Mouse (Mus musculus): ENCODE data around the gene Morf4l1.

Morf4l1 gene

DNA sequence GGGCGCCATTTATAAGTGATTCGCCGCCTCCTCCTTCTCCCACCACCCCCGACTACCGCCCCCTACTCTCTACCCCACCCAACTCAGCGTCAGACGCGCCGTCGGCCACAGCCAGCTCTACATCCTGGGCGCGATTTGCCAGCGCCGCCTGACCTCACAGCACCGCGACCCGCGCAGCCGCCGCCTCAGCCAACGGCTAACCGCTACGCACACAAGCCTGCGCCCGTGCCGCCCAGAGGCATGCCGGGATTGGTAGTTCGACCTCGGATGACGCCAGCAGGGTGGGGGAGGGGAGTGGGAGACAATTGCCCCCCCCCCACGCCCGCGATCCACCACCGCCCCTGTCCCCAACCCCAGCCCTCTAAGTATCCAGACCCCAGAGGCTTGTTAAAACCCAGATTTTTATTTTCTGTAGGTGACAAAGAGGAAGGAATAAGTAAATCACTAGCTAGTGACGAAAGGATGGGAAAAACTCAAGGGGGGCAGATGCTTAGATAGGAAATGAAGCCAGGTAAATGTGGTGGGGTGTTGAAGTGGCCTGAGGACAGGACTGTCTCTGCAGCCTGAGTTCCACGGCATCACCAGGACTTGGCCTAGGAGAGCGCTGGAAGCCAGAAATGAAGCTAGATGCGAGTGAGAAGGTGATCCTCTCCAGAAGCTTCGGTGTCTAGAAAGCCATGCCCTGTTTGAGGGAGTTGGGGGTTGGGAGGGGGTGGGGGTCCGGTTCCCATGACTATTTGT, at the start of gene Morf4l1:
Gene Morf4l1 (minus strand): TSS at position 208 of the 741 bp plus-strand sequence.
- DNase-seq: peak; percentile 96

DNA sequence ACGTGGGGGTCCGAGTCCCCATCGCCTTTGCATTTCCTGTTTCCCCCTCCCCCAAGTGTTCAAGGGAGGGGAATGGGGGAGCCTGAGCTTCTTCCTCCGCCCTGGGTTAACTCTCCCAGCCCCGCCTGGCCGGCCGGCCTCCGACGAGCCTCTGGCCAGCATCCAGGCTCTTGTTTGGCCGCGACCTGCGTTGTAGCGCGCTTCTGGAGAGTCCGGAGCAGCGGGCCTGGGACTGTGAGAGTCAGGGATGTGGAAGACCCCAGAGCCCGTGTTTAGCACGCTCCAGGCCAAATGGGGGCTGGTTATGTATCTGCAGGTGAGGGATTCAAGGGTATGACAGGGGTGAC, 49.1 kb upstream of the Morf4l1 start:
- DNase-seq: no peak

DNA sequence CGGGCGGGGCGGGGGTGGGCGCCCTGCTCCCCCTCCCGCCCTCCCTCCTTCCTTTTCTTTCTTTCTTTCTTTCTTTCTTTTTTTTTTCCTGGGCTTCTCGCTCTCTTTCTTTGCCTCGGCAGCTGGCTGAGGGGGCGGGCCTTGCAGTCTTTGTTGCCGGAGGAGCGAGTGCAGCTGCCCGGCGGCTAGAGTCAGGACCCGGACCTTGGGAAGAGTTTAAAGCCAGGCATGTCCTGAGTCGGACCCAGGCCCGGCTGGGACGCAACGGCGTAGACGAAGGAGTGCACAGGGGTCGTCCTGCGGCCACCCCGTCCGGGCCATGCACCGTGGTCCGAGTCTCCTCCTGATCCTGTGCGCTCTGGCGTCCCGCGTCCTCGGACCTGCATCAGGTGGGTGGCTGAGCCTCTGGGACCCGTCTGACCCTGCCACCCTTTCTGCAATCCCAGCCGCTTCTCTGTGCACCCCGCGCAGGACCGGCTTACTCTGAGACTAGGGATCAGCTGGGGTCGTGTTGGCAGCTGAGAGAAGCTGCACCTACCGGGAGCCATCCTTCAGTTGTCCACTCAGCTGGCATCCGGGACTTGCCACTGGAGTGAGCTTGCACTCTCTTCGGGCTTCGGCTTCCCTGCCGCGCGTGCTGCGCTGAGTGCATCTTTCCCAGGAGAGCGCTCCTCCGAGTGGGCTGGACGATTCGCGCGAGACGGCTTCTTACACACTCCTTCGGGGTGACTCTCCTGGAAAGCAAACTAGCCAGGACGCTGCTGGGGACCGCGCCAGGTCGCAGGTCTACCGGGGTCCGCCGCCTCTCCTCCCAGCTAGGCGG, 48.6 kb upstream of the Morf4l1 start, which contains the start of gene Adamts7:
Gene Adamts7 (plus strand): TSS at position 144 of the 823 bp plus-strand sequence.
- DNase-seq: no peak

DNA sequence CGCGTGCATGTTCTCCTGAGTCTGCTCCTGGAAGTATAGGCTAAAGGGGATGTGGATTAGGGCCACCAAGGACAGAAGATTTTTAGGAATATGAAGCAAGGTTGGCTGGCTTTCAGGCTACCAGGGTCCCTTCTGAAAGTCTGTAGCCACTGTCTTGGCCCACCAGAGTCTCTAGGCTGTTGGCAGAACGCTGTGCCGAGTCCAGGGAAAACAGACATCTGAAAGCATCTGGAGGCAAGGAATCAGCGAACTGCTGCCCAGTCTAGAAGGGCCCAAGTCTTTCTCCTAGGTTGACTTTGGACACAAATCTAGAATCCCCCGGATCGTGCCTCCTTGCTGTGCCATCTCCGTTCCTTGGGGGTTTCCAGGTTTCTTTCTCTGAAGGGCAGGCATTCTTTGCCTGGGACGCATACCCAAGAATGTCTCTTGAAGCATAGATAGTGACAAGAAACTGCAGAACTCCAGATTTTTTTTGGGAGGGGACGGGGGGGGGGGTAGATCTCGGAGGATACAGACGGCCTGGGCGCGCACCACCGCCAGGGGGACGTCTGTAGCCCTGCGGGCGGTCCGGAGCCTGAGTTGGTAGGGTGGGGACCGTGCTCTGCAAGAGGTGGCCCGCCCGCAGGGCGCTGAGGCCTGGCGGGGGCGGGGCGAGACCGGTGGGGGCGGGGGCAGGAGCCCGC, 47.8 kb upstream of the Morf4l1 start:
- DNase-seq: no peak

DNA sequence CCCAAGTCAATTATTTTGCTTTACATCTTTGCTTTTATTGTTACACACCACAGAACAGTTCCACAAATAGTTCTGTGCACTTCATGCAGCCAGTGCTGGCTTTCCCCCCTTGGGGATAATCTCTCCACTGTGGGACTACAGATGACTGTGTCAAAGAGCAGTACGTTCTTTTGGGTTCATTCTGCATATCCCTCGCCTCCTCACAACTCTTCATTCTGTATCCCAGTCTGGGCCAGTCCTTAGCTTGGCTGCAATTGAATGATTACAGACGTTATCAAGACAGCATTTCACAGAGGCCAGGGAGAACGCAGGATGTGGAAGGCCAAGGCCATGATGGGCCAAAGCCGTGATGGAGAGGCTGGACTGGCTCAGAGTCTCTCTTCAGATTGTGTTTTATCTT, 32.3 kb upstream of the Morf4l1 start:
- DNase-seq: no peak

DNA sequence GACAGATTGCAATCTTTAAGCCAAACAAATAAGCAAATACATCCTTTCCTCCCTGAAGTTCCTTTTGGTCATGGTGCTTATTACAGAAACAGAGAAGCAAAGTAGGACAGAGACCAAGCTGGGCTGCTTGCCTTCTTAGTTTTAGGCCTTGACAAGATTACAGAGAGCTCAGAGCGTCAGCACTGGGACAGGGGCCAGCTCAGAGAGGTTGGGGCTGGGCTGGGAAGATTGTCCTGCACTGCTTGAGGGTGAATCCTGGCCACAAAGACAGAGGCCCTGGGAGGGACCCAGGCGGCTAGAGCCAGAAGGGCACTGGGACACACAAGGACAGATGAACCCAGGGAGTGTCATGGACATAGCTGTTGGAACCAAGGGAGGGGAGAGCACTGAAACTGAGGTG, 31.2 kb upstream of the Morf4l1 start:
- DNase-seq: no peak

DNA sequence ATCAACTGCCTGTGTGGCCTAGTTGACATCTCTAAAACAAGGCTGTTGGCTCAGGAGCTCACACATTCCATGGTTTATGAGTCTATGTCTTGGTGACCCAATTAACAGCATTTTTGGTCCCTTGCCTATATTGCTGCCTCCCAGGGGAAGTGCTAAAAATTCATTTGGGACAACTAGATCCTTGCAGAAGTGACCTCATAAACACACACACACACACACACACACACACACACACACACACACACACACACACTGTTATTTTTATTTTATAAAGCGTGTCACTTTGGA, 22.0 kb upstream of the Morf4l1 start:
- no peak for DNase-seq

DNA sequence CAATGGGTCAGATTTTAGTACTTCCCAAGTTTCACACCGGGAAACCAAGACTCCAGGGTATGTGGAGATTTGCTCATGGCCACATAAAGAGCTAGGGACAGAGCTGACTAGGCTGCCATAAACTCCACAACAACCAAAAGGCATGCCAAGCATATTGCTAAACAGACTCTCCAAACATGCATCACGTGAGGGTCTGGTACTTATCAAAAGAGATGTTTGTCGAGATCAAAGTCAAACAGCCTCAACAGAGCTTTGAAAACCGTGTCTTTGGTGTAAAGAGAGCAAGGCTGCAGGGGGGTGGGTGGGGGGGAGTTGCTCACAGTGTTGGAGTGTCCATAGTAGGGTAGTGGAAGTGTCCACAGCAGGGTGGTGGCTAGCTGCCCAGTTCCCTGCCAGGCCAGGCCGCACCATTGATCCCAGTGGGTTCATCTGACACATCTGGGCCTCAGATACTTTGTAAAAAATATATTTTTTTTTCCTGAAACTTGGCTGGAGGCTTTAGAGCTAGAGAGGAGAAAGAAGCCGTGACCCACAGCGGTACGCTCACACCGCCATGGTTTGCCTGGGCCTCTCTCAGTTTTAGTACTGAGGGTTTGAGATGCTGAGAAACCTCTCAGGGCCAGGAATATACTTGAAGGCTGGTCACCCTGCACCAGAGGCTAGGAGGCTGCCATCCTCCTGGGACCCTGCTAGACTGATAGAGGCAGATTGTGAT, 21.5 kb upstream of the Morf4l1 start:
- no peak for DNase-seq

DNA sequence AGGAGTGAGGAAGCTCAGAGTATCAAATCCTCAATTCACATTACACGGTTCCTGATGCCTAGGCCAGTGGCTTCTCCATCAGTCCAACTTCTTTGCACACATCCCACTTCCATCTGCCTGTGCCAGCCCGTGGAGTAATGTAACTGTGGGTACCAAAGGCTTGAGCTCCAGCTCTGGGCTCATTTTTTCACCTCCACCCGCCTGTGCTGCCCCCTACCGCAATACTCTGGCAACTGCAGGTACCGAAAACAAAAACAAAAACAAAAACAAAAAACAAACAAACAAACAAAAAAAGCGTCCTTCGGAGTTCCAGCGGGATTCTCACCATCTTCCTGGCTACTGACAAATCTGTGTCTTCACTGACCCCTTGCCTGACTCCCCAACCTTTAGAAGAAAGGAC, 20.9 kb upstream of the Morf4l1 start:
- DNase-seq: no peak

DNA sequence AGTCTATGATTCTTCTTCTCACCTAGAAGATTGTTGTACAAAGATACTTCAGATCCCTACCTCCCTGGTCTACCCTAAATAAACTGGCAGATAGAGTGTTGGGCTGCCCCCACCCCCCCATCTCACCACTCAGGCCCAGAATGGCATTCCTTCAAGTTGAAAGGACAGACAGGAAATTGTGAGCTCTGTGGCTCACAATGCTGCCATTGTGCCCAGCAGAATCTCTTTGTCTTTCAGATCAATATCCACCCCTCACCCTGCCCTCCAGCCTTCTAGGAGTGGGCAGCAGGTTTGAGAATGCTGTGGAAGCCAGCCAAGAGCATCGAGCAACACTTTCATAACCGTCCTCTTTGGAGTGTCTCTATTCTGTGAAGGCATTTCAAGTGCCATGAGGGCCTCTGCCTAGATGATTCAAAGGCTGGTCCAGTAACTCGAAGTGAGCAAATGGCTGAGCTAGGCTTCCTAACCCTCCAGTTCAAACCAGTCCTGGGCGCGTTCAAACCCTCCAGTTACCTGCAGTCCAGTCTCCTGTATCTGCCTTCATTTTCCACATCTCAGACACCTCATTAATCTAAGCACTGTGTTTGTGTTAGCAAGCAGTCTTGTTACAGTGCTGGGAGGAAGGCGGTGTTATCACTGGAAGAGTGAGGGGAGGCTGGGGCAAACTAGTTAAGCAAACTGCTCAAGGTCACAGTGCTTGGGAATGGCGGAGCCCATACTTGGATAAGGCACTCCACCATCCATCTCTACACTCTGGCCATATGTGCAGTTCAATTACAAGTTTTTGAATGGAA, 19.2 kb upstream of the Morf4l1 start:
- no peak for DNase-seq

DNA sequence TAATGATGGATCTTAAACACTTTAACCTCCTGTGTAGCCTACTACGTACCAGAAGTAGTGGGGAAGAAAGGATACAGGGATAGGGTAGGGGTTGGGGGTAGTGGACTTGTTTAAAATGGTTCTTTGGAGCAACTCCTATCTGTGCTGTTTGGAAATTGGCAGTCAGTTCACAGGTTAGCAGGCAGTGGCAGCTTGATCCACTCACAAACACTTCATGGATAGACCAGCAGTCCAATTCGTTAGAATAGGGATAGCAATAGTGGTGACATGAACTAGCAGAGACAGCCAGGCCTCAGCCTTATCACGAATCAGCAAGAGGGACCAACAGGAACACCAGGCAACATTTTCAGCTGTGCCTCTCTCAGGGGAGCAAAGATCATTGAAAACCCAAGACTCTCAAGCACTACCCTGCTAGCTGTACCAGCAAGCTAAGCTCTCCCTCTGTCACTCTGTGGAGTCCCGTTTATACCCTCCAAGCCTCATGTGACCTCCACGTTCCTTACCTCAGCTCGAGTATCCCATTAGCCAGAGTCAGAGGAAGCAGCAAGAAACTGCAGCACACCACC, 14.1 kb upstream of the Morf4l1 start:
- no peak for DNase-seq

DNA sequence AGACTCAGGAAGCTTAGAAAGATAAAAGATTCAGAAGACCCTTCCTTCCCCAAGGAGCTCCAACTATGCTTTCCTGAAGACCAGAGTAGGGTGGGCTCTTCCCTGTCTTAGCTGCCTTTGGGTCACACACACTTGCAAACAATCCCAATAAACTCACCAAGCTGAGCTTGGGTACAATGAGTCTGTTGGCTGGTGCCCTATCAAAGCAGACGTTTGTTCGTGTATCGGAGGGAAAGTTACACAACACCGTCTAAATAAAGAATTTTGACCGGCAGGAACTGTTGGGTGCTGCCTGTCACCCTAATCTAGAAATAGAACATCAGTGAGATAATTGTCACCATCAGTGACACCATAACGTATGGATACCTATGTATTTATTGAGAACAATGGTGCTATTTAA, 12.6 kb upstream of the Morf4l1 start:
- DNase-seq: no peak

DNA sequence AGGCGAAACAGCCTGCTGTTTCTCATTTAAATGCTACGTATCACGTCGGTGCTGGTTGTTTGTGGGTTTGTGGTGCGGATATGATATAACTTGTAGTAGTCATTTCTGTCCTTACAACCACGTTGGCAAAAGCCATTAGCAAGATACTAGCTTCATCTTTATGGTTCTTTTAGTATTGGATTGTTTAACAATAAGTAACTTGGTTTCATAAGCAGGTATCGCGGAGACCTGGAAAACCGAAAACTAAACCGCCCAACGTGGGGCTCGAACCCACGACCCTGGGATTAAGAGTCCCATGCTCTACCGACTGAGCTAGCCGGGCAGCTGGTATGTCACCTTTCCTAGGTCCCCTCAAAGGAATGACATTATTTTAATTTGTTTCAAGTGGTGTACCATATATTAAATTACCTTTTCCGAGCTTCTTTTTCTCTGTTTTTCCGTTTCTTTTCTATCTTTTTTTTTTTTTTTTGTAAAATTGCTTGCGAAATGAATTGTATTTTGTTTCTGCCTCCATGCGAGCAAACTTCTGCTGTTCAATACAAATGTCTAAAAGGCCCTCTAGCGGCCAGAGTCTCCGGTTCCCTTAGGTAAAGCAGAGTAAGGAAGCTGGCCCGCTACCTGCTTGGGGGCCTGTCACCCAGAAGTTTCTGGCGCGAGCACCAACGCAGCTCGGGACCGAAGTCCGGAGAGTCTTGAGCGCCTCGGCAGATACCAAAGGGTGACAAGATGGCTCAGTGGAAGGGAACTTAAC, 11.9 kb upstream of the Morf4l1 start:
- DNase-seq: peak; percentile 49

DNA sequence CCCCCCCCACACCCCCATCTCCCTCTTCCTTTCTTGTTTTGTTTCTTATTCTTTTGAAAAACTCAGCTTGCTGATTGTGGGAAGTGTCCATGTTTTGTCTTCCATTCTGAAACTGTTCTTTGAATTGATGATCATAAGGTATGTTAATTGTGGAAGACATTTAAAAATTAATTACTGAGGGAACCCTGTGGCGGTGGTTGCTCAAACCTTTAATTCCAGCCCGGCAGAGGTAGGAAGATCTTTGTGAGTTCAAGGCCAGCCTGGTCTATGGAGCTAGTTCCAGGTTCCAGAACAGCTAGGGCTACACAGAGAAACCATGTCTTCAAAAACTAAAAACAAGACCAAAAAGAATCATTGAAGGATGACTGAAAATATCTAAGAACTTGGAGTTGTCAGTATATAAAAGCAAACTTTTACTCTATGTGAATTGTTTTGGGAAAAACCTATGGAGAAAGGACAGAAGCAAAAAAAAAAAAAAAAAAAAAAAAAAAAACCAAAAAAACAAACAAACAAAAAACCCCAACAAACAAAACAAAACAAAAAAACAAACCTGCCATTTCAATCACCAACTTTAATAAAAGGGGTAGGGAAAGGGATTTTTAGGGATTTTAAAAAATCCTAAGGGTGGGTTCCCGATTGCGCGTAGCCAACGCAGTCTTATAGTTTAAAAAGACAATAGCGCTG, 11.0 kb upstream of the Morf4l1 start:
- no peak for DNase-seq

DNA sequence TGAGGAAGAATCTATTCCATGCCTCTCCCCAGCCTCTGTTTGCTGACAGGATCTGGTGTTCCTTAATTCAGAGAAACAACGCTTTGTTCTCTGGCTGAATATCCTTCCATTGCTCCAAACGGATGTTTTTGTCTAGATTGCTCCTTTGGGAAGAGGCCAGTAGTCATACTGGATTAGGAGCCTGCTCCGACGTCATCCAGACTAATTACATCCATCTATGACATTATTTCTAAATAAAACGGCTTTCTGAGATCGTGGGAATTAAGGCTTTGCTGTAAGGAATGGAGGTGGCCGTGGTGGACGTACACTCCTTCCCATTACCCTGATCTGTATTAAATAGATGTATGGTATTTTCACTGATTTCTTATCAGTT, 10.3 kb upstream of the Morf4l1 start:
- DNase-seq: no peak

DNA sequence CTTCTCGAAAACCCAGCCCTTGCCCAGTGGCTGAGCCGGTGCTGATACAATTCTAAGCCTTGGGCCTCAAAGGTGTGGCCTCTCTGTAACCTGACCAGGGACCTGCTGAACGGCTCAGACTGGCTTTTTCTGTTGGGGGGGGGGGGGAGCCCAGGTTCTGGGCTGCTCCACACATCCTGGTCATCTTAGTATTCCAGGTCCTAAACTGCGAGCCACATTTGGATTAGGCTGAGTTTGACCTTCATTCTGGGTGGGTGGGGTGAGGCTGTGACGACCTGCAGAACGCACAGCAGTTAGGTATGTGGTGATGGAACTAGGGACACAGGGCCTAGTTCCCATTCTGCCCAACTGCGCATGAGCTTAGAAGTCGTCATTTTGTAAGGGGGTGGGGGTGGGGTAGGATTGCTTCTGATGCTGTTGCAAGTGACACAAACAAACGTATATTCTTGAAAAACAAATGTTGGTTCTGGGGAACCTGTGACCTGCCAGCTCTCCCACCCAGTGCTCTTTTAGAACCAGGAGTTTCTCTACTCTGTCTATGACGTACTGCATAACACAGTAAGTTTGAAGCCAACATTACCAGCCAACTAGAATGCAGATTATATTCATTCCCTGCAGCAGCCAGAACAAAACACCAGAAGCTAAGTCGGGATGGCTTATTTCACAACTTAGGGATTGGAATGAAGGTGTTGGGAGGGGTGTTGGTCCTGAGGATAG, 9.7 kb upstream of the Morf4l1 start:
- no peak for DNase-seq

DNA sequence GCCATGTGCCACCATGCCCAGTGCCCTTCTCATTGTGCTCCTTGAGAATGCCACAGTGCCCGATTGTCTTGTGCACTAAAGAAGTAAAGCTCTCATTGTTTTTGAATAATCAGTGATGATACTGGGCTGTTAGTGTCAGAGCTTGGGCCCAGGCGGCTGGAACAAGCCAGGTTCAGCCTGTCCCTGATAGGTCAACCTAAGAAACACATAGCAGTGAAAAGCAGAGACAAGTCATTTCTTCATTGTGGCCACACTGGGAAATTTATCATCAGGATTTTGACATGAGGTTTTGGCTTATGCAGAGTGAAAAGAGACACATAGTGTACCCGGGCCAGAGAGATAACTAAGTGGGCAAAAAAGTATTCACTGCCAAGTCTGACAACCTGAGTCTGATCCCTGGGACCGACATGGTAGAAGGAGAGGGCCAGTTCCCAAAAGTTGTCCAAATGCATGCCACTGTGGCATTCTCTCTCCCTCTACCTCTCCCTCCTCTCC, 7.7 kb upstream of the Morf4l1 start:
- no peak for DNase-seq

DNA sequence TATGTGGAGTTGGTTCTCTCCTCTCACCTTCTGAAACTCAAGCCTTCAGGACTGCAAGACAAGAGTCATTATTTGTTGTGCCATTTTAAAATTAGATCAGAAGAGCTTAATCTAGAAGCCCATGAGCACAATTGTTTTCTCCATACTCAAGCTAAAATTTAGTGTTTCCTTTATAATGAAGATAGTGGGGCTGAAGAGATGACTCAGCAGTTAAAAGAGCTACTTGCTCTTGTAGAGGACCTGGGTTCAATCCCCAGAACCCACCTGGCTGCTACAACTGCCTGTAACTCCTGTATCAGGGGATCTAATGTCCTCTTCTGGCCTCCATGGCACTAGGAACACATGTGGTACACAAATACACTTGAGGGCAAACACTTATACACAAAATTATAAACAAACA, 2.7 kb upstream of the Morf4l1 start:
- DNase-seq: no peak

DNA sequence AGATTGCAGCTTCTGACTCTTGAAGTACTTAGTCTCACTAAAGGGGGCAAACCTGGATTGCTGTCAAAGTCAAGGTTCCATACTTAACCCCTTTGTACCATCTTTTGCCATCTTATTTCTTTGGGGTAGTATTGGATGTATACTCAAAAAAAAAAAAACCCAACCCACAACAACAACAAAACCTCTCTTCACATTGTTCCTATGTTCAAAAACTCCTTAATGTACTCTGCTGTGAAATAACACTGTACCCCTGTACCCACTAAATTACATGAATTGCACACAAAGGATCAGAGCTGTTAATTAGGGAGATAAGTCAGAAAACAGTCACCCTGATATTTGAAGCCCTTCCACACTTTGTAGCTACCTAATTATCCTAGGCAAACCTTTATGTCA, 730 bp upstream of the Morf4l1 start:
- no peak for DNase-seq
